Mouse (Mus musculus) kidney, embryonic 16.5 days (tissue): Measurements from ENCODE around the gene Aqp6. TPM values are rescaled to one million over a fixed set of nuclear protein-coding genes. Genes with fewer than 3 reads are reported as not detected.
A peak's percentile ranks its signal among the peaks of the same experiment; 100 is the strongest.

Source experiments
- ATAC-seq: fragments of 200-750 bp; cut with Nextera tagmentation; 2 replicates; pipeline ENCODE4 v1.8.0; 2017; ENCODE audit warnings: moderate TSS enrichment; ENCODE audit not compliant: low FRiP score, low TSS enrichment
- H3K27ac ChIP-seq: fragments of 300-500 bp; sonication (generic); 2 replicates; pipeline ENCODE4 v1.5.1; 2014; ENCODE audit warnings: low read length
- H3K27me3 ChIP-seq: fragments of 300-500 bp; sonication (generic); 2 replicates; pipeline ENCODE4 v1.6.1; 2014; ENCODE audit warnings: low read length, control low read depth, mixed read lengths; ENCODE audit not compliant: insufficient read depth
- H3K36me3 ChIP-seq: fragments of 300-500 bp; sonication (generic); 2 replicates; pipeline ENCODE4 v1.6.1; 2014; ENCODE audit warnings: low read length, control low read depth, mixed read lengths; ENCODE audit not compliant: insufficient read depth
- H3K4me1 ChIP-seq: fragments of 300-500 bp; sonication (generic); 2 replicates; pipeline ENCODE4 v1.6.1; 2014; ENCODE audit warnings: low read length, control low read depth, mixed read lengths; ENCODE audit not compliant: insufficient read depth
- H3K4me2 ChIP-seq: fragments of 300-500 bp; sonication (generic); replicated peaks from 2 replicates; pipeline ENCODE4 v1.6.1; 2014; ENCODE audit warnings: low read depth, low read length
- H3K4me3 ChIP-seq: fragments of 300-500 bp; sonication (generic); 2 replicates; pipeline ENCODE4 v1.5.1; 2014; ENCODE audit warnings: mild to moderate bottlenecking, low read length
- H3K9ac ChIP-seq: fragments of 300-500 bp; sonication (generic); replicated peaks from 2 replicates; pipeline ENCODE4 v1.6.1; 2014; ENCODE audit warnings: low read length
- H3K9me3 ChIP-seq: fragments of 300-500 bp; sonication (generic); 2 replicates; pipeline ENCODE4 v1.6.1; 2016; ENCODE audit warnings: low read length, control low read depth
- WGBS: fragments of 180-500 bp; shearing (Covaris S2); extraction: QIAGEN DNeasy Blood & Tissue Kit; methylation state at CpG from one replicate; pipeline ENCODE4 v1.1.7; 2014; 5-methylcytosine and 5-hydroxymethylcytosine counted together
- polyA plus RNA-seq: library from polyadenylated mRNA; unstranded; fragments of >200 nt; fragmentation: Nextera tagmentation; extraction: Ambion mirVana; gene quantifications from 2 replicates; pipeline ENCODE4 v1.2.1, GENCODE M21; 2015

Gene Aqp6
- polyA plus RNA-seq, 1 experiment from 2014 or later: not detected

DNA sequence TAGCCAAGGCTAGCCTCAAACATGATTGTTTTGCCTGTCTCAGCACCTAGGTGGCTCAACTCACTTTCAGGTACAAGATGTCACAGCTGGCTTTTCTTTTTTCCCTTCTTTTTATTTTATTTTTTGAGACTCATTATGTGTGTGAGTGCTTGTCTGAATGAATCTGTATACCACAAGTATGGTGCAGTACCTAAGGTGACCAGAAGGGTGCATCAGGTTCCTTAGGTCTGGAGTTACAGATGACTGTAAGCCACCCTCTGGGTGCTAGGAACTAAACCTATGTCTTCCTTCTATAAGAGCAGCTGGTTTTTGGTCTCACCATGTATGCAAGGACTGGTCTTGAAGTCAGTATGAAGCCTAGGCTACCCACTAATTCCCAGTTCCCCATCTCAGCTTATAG lies 30.4 kb downstream of the Aqp6 start:
- no peak overlapping the region for H3K4me2 ChIP-seq
- H3K27me3 ChIP-seq: no peaks in the 10 kb centered on the region
- H3K9ac ChIP-seq: no peak overlapping the region
- no peaks in the 10 kb centered on the region for H3K9me3 ChIP-seq
- ATAC-seq: no peak
- no peak overlapping the region for H3K4me3 ChIP-seq
- H3K27ac ChIP-seq: no peak overlapping the region
- H3K4me1 ChIP-seq: no peaks in the 10 kb centered on the region
- peaks cover 82% of the 10 kb centered on the region for H3K36me3 ChIP-seq

GRCm38 (mm10) chr15:99634702-99635101 lies 33.5 kb downstream of the Aqp6 start:
- Histone ChIP-seq H3K4me2 (no peak overlapping the region), H3K27ac (no peak overlapping the region), H3K9me3 (no peaks in the 10 kb centered on the region), H3K27me3 (no peaks in the 10 kb centered on the region), H3K4me3 (no peak overlapping the region), H3K4me1 (no peaks in the 10 kb centered on the region), H3K9ac (no peak overlapping the region), H3K36me3 (peaks cover 81% of the 10 kb centered on the region)
- WGBS: 89% methylated on average over 7 of the region's 7 CpGs
- ATAC-seq: no peak

GRCm38 (mm10) chr15:99637405-99638123 lies 36.4 kb downstream of the Aqp6 start:
- Histone ChIP-seq H3K36me3 (peaks cover 72% of the 10 kb centered on the region), H3K9me3 (no peaks in the 10 kb centered on the region), H3K4me2 (no peak overlapping the region), H3K4me1 (no peaks in the 10 kb centered on the region), H3K9ac (no peak overlapping the region), H3K27ac (no peak overlapping the region), H3K27me3 (no peaks in the 10 kb centered on the region), H3K4me3 (no peak overlapping the region)
- no peak for ATAC-seq
- WGBS: 82% methylated on average over 12 of the region's 12 CpGs

GRCm38 (mm10) chr15:99638124-99638485 lies 36.9 kb downstream of the Aqp6 start:
- Histone ChIP-seq H3K4me3 (no peak overlapping the region), H3K4me1 (no peaks in the 10 kb centered on the region), H3K9ac (no peak overlapping the region), H3K9me3 (no peaks in the 10 kb centered on the region), H3K4me2 (no peak overlapping the region), H3K36me3 (peaks cover 70% of the 10 kb centered on the region), H3K27ac (no peak overlapping the region), H3K27me3 (no peaks in the 10 kb centered on the region)
- no peak for ATAC-seq
- 86% methylated on average over 5 of the region's 5 CpGs for WGBS

- Histone ChIP-seq H3K4me2 (no peak overlapping the region), H3K9ac (no peak overlapping the region), H3K4me3 (no peak overlapping the region), H3K27me3 (no peaks in the 10 kb centered on the region), H3K27ac (no peak overlapping the region), H3K36me3 (peaks cover 34% of the 10 kb centered on the region), H3K4me1 (peaks cover 8% of the 10 kb centered on the region), H3K9me3 (no peaks in the 10 kb centered on the region)
- WGBS: 71% methylated on average over 6 of the region's 6 CpGs
- ATAC-seq: no peak
These were observed 41.4 kb downstream of the Aqp6 start for GRCm38 (mm10) chr15:99642622-99643021.

GRCm38 (mm10) chr15:99643832-99644231 lies 42.6 kb downstream of the Aqp6 start:
- H3K27ac ChIP-seq: no peak overlapping the region
- H3K36me3 ChIP-seq: peaks cover 29% of the 10 kb centered on the region
- H3K4me3 ChIP-seq: no peak overlapping the region
- H3K9me3 ChIP-seq: no peaks in the 10 kb centered on the region
- 76% methylated on average over 10 of the region's 10 CpGs for WGBS
- H3K9ac ChIP-seq: no peak overlapping the region
- H3K4me1 ChIP-seq: peaks cover 18% of the 10 kb centered on the region
- no peaks in the 10 kb centered on the region for H3K27me3 ChIP-seq
- no peak overlapping the region for H3K4me2 ChIP-seq
- ATAC-seq: no peak

- H3K9me3 ChIP-seq: no peaks in the 10 kb centered on the region
- no peak overlapping the region for H3K4me2 ChIP-seq
- peaks cover 27% of the 10 kb centered on the region for H3K4me1 ChIP-seq
- H3K27ac ChIP-seq: no peak overlapping the region
- WGBS: 45% methylated on average over 7 of the region's 7 CpGs
- no peak overlapping the region for H3K4me3 ChIP-seq
- no peaks in the 10 kb centered on the region for H3K27me3 ChIP-seq
- H3K36me3 ChIP-seq: peaks cover 20% of the 10 kb centered on the region; the same call in 1 of the 2 replicates
- H3K9ac ChIP-seq: 0 out of 2 replicates have a peak overlapping the region, but pooled peaks have one; percentile 13
- ATAC-seq: no peak
These were observed 43.6 kb downstream of the Aqp6 start for GRCm38 (mm10) chr15:99644776-99645175.

DNA sequence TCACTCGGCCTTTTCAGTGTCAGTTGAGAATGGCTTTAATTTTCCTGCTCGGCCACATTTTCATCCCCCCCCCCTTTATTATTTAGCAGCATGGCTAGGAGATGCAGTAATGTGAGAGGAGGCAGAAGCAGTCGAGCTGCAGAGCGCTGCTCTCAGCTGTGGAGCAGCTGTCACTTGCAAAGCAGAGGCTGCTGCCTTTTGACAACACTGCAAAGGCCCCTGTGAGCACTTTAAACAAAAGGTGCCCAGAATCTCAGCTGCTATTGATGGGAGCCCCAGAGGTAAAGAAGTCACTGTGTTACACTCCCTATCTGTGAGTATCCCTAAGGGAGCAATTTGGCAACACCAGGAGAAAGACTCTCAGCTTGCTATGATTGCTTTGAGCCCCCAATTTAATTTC lies 47.1 kb downstream of the Aqp6 start:
- H3K9me3 ChIP-seq: no peaks in the 10 kb centered on the region
- H3K27ac ChIP-seq: no peak overlapping the region
- WGBS: 26% methylated on average over 4 of the region's 4 CpGs
- no peaks in the 10 kb centered on the region for H3K36me3 ChIP-seq
- no peak for ATAC-seq
- H3K27me3 ChIP-seq: no peaks in the 10 kb centered on the region
- no peak overlapping the region for H3K9ac ChIP-seq
- H3K4me2 ChIP-seq: no peak overlapping the region
- peaks cover 40% of the 10 kb centered on the region for H3K4me1 ChIP-seq
- H3K4me3 ChIP-seq: no peak overlapping the region

- Histone ChIP-seq H3K4me1 (peaks cover 41% of the 10 kb centered on the region), H3K27ac (no peak overlapping the region), H3K4me2 (peak overlapping the region; percentile 62), H3K9me3 (no peaks in the 10 kb centered on the region), H3K9ac (peak overlapping the region; percentile 24; the same call in 1 of the 2 replicates), H3K27me3 (peaks cover 3% of the 10 kb centered on the region; the same call in 1 of the 2 replicates), H3K36me3 (no peaks in the 10 kb centered on the region), H3K4me3 (peak overlapping the region; percentile 80)
- 44% methylated on average over 6 of the region's 6 CpGs for WGBS
- ATAC-seq: no peak
These were observed 48.0 kb downstream of the Aqp6 start for GRCm38 (mm10) chr15:99649067-99649761.

- no peaks in the 10 kb centered on the region for H3K36me3 ChIP-seq
- ATAC-seq: no peak
- H3K27ac ChIP-seq: no peak overlapping the region
- H3K9ac ChIP-seq: peak overlapping the region; percentile 78
- H3K4me2 ChIP-seq: peak overlapping the region; percentile 62
- H3K4me1 ChIP-seq: peaks cover 37% of the 10 kb centered on the region
- no peaks in the 10 kb centered on the region for H3K9me3 ChIP-seq
- H3K4me3 ChIP-seq: peak overlapping the region; percentile 80
- 43% methylated on average over 2 of the region's 2 CpGs for WGBS
- H3K27me3 ChIP-seq: peaks cover 14% of the 10 kb centered on the region
These were observed 49.1 kb downstream of the Aqp6 start for GRCm38 (mm10) chr15:99650304-99650703.
